Mouse (Mus musculus): ENCODE measurements around the gene Cryz.

DNA sequence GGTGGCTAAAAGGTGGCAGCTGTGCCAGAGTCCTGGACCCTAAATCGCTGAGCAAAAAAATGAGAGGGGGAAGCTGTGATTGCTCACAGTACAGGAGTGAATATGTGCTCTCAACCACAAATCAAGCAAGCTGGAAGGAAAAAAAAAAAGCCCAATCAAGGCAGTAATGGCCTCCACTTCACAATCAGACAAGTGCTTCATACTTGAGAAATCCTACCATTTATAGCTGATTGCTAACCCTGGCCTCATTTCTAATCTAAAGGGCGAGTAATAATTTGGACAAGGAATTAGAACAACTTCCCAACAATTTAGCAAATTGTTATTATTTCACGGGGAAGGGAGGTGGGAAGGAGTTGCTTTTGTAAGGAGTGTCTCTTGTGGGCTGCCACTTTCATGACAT is 31.1 kb upstream of the Cryz start:
- no peak for TF ChIP-seq POLR2A (IDR thresholded peaks at IDR 0.05; ENCODE audit: extremely low read depth, insufficient read depth, low read length)
- no peak for TF ChIP-seq CTCF (IDR thresholded peaks at IDR 0.05; ENCODE audit: extremely low read depth, insufficient read depth, low read length)
